Mouse (Mus musculus): Measurements from ENCODE around the gene Mis18a. TPM values are rescaled to one million over a fixed set of nuclear protein-coding genes. Genes with fewer than 3 reads are reported as not detected.

Mis18a gene
- polyA plus RNA-seq, 1 experiment, result 22.2 TPM

- Histone ChIP-seq H3K4me3 (ENCODE audit: insufficient read depth, poor library complexity, severe bottlenecking) (no peak overlapping the region), H3K36me3 (ENCODE audit: control insufficient read depth, insufficient read depth) (peaks cover 82% of the 10 kb centered on the region), H3K27me3 (ENCODE audit: control insufficient read depth, insufficient read depth, insufficient read length) (no peaks in the 10 kb centered on the region), H3K79me2 (ENCODE audit: control insufficient read depth, insufficient read depth) (no peaks in the 10 kb centered on the region), H3K79me3 (ENCODE audit: low read depth) (no peaks in the 10 kb centered on the region), H3ac (ENCODE audit: control insufficient read depth, insufficient read length, low read depth) (no peak overlapping the region)
- no peak for TF ChIP-seq USF1 (IDR thresholded peaks at IDR 0.05; ENCODE audit: low read depth)
- TF ChIP-seq CEBPB (IDR thresholded peaks at IDR 0.05; ENCODE audit: low read depth), result no peak
- peak; percentile 87 for TF ChIP-seq MYOD1 (IDR thresholded peaks at IDR 0.05; ENCODE audit: control insufficient read depth, insufficient read length, low read depth)
Measured at GRCm38 (mm10) chr16:90765195-90765877, 38.1 kb upstream of the Mis18a start.

DNA sequence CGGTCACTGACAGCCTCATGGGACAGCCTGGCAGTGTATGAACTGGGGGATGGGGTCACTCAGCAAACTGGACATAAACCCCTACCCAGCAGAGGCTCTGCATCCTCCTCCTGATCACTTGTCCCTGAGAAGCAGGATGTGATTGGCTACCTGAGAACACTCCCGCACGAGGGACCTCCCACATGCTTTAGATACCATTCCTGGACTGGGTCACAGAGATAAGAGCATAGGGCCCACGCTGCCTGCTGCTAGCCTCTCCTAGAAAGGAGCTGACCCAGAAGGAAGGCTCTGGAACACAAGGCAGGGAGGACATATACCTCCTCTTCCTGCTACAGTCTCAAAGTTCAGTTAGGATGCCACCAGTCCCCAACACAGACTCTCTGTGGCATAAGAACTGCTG, 33.3 kb upstream of the Mis18a start:
- peaks cover 77% of the 10 kb centered on the region for H3K36me3 ChIP-seq (ENCODE audit: control insufficient read depth, insufficient read depth)
- H3K79me2 ChIP-seq (ENCODE audit: control insufficient read depth, insufficient read depth), result no peaks in the 10 kb centered on the region
- no peaks in the 10 kb centered on the region for H3K27me3 ChIP-seq (ENCODE audit: control insufficient read depth, insufficient read depth, insufficient read length)
- H3ac ChIP-seq (ENCODE audit: control insufficient read depth, insufficient read length, low read depth), result no peak overlapping the region
- H3K79me3 ChIP-seq (ENCODE audit: low read depth), result no peaks in the 10 kb centered on the region
- no peak overlapping the region for H3K4me3 ChIP-seq (ENCODE audit: insufficient read depth, poor library complexity, severe bottlenecking)
- TF ChIP-seq MAX (IDR thresholded peaks at IDR 0.05), result no peak

DNA sequence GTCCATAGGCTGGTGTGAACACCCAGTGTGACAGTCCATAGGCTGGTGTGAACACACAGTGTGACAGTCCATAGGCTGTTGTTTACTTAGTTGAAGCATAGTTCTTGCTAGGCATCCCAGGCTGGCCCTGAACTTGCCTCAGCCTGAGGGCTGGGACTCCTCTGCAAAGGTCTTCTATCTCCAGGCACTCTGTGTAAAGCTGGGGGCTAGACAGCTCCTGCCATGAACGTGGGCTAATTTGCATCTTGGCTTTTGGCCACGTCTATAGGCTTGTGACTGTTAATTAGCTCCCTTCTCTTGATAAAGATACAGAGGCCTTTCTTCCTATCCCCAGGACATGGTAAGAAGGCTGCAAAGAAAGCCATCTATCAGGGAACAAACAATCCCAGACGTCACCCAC, 32.1 kb upstream of the Mis18a start:
- no peaks in the 10 kb centered on the region for H3K79me2 ChIP-seq (ENCODE audit: control insufficient read depth, insufficient read depth)
- no peaks in the 10 kb centered on the region for H3K27me3 ChIP-seq (ENCODE audit: control insufficient read depth, insufficient read depth, insufficient read length)
- H3K79me3 ChIP-seq (ENCODE audit: low read depth), result no peaks in the 10 kb centered on the region
- no peak overlapping the region for H3K4me3 ChIP-seq (ENCODE audit: insufficient read depth, poor library complexity, severe bottlenecking)
- no peak for TF ChIP-seq USF1 (IDR thresholded peaks at IDR 0.05; ENCODE audit: low read depth)
- TF ChIP-seq MAX (IDR thresholded peaks at IDR 0.05), result no peak
- TF ChIP-seq CEBPB (IDR thresholded peaks at IDR 0.05; ENCODE audit: low read depth), result no peak
- TF ChIP-seq FOSL1 (IDR thresholded peaks at IDR 0.05; ENCODE audit: insufficient read depth, low read length, poor library complexity, severe bottlenecking), result no peak
- TF ChIP-seq MYOG (IDR thresholded peaks at IDR 0.05; ENCODE audit: control insufficient read depth, extremely low read depth, insufficient read length), result no peak
- no peak for TF ChIP-seq CTCF (IDR thresholded peaks at IDR 0.05; ENCODE audit: control insufficient read depth, insufficient read depth, insufficient read length)
- TF ChIP-seq MYOD1 (IDR thresholded peaks at IDR 0.05; ENCODE audit: control insufficient read depth, insufficient read length, low read depth), result no peak
- no peak overlapping the region for H3ac ChIP-seq (ENCODE audit: control insufficient read depth, insufficient read length, low read depth)
- peaks cover 81% of the 10 kb centered on the region for H3K36me3 ChIP-seq (ENCODE audit: control insufficient read depth, insufficient read depth)

- H3K27me3 ChIP-seq (ENCODE audit: control insufficient read depth, insufficient read depth, insufficient read length), result no peaks in the 10 kb centered on the region
- no peaks in the 10 kb centered on the region for H3K79me3 ChIP-seq (ENCODE audit: low read depth)
- no peak overlapping the region for H3ac ChIP-seq (ENCODE audit: control insufficient read depth, insufficient read length, low read depth)
- H3K36me3 ChIP-seq (ENCODE audit: control insufficient read depth, insufficient read depth), result peaks cover 64% of the 10 kb centered on the region
- H3K79me2 ChIP-seq (ENCODE audit: control insufficient read depth, insufficient read depth), result no peaks in the 10 kb centered on the region
- H3K4me3 ChIP-seq (ENCODE audit: insufficient read depth, poor library complexity, severe bottlenecking), result no peak overlapping the region
- no peak for TF ChIP-seq USF1 (IDR thresholded peaks at IDR 0.05; ENCODE audit: low read depth)
Measured at GRCm38 (mm10) chr16:90753386-90753941, 26.3 kb upstream of the Mis18a start.

DNA sequence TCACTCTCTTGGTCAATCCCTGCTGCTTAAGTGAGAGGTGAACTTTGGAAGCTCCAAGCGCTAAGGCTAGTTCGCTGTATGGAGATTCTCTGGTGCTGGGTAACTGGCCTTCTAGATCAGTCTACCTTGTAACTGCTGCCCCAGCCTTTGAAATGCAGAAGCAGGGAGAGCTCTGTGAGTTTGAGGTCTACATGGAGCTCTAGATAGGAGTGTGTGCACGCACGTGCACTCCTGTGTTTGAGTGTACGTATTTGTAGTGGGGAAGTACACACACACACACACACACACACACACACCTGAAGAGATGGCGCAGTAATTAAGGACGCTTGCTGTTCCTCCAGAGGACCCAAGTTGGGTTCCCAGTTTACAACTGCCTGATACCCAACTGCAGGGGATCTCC, 21.0 kb upstream of the Mis18a start:
- no peaks in the 10 kb centered on the region for H3K27me3 ChIP-seq (ENCODE audit: control insufficient read depth, insufficient read depth, insufficient read length)
- H3ac ChIP-seq (ENCODE audit: control insufficient read depth, insufficient read length, low read depth), result no peak overlapping the region
- peaks cover 22% of the 10 kb centered on the region for H3K36me3 ChIP-seq (ENCODE audit: control insufficient read depth, insufficient read depth)
- no peaks in the 10 kb centered on the region for H3K79me3 ChIP-seq (ENCODE audit: low read depth)
- TF ChIP-seq MYOG (IDR thresholded peaks at IDR 0.05; ENCODE audit: control insufficient read depth, extremely low read depth, insufficient read length) (no peak), CEBPB (IDR thresholded peaks at IDR 0.05; ENCODE audit: low read depth) (no peak), MAX (IDR thresholded peaks at IDR 0.05) (no peak)
- H3K4me3 ChIP-seq (ENCODE audit: insufficient read depth, poor library complexity, severe bottlenecking), result no peak overlapping the region
- H3K79me2 ChIP-seq (ENCODE audit: control insufficient read depth, insufficient read depth), result no peaks in the 10 kb centered on the region

DNA sequence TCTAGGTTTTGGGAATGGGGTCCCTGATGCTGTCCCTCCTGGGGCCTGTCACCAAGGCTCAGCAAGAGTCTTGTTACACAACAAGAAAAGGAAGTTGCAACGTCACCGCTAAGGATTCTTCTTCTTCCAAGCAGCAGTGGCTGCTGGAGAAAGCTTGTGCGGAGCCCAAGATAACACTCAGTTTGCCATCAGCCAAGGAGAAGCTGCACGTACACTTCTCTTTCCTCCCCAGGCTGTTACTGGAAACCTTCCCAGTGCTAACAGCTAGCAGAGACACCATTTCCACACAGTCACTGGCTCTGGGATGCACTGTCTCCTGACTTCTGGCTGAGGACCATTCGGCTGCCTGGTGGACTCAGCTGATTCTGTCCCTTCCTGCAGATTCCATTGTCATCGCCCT, 19.9 kb upstream of the Mis18a start:
- peaks cover 17% of the 10 kb centered on the region for H3K36me3 ChIP-seq (ENCODE audit: control insufficient read depth, insufficient read depth)
- H3K27me3 ChIP-seq (ENCODE audit: control insufficient read depth, insufficient read depth, insufficient read length), result no peaks in the 10 kb centered on the region
- no peaks in the 10 kb centered on the region for H3K79me2 ChIP-seq (ENCODE audit: control insufficient read depth, insufficient read depth)
- H3ac ChIP-seq (ENCODE audit: control insufficient read depth, insufficient read length, low read depth), result no peak overlapping the region
- H3K79me3 ChIP-seq (ENCODE audit: low read depth), result no peaks in the 10 kb centered on the region
- no peak for TF ChIP-seq CTCF (IDR thresholded peaks at IDR 0.05; ENCODE audit: control insufficient read depth, insufficient read depth, insufficient read length)
- no peak for TF ChIP-seq CEBPB (IDR thresholded peaks at IDR 0.05; ENCODE audit: low read depth)
- TF ChIP-seq USF1 (IDR thresholded peaks at IDR 0.05; ENCODE audit: low read depth), result no peak
- TF ChIP-seq MYOD1 (IDR thresholded peaks at IDR 0.05; ENCODE audit: control insufficient read depth, insufficient read length, low read depth), result no peak
- no peak for TF ChIP-seq MYOG (IDR thresholded peaks at IDR 0.05; ENCODE audit: control insufficient read depth, extremely low read depth, insufficient read length)
- no peak for TF ChIP-seq MAX (IDR thresholded peaks at IDR 0.05)
- no peak for TF ChIP-seq FOSL1 (IDR thresholded peaks at IDR 0.05; ENCODE audit: insufficient read depth, low read length, poor library complexity, severe bottlenecking)
- no peak overlapping the region for H3K4me3 ChIP-seq (ENCODE audit: insufficient read depth, poor library complexity, severe bottlenecking)
